Mouse (Mus musculus) CH12.LX (cell line): Measurements from ENCODE around the gene Slc25a17.

ENCODE experiments used
- BHLHE40 ChIP-seq: IDR thresholded peaks from 2 replicates; pipeline ENCODE4 v1.6.1; 2011; ENCODE audit warnings: mild to moderate bottlenecking, low read depth, low read length, improper control_type of control experiment
- CHD2 ChIP-seq: IDR thresholded peaks from 2 replicates; pipeline ENCODE4 v1.6.1; 2011; ENCODE audit warnings: low read length, improper control_type of control experiment
- CTCF ChIP-seq, 2 experiments: IDR thresholded peaks in 1 of 2; conservative IDR thresholded peaks in 1 of 2; 2 replicates each; pipeline ENCODE4 v1.5.1; 2011 to 2012; ENCODE audit warnings: low read depth in 2 of 2, low read length in 2 of 2, improper control_type of control experiment in 1 of 2, inconsistent platforms in 1 of 2, mild to moderate bottlenecking in 1 of 2, moderate library complexity in 1 of 2
- ETS1 ChIP-seq: conservative IDR thresholded peaks from 2 replicates; pipeline ENCODE4 v1.6.1; 2012; ENCODE audit warnings: low read depth, mild to moderate bottlenecking, inconsistent platforms, low read length, improper control_type of control experiment, moderate library complexity
- HCFC1 ChIP-seq: IDR thresholded peaks from 2 replicates; pipeline ENCODE4 v1.6.1; 2012; ENCODE audit warnings: low read depth, mild to moderate bottlenecking, inconsistent platforms, low read length, improper control_type of control experiment
- JUN ChIP-seq: IDR thresholded peaks from 2 replicates; pipeline ENCODE4 v1.6.1; 2011; ENCODE audit warnings: low read depth, mild to moderate bottlenecking, low read length, improper control_type of control experiment, moderate library complexity; ENCODE audit not compliant: insufficient read depth
- JUND ChIP-seq: conservative IDR thresholded peaks from 2 replicates; pipeline ENCODE4 v1.6.1; 2011; ENCODE audit warnings: low read depth, low read length, improper control_type of control experiment
- MAX ChIP-seq: IDR thresholded peaks from 2 replicates; pipeline ENCODE4 v1.6.1; 2011; ENCODE audit warnings: low read length, improper control_type of control experiment
- POLR2A ChIP-seq: IDR thresholded peaks from 2 replicates; pipeline ENCODE4 v1.6.1; 2011; ENCODE audit warnings: low read depth, mild to moderate bottlenecking, improper control_type of control experiment, low read length
- SIN3A ChIP-seq: IDR thresholded peaks from 2 replicates; pipeline ENCODE4 v1.6.1; 2012; ENCODE audit warnings: low read length, improper control_type of control experiment, inconsistent platforms
- SMC3 ChIP-seq: IDR thresholded peaks from 2 replicates; pipeline ENCODE4 v1.6.1; 2011; ENCODE audit warnings: low read depth, low read length, improper control_type of control experiment
- TBP ChIP-seq: conservative IDR thresholded peaks from 2 replicates; pipeline ENCODE4 v1.6.1; 2011; ENCODE audit warnings: low read depth, low read length, improper control_type of control experiment
- UBTF ChIP-seq: IDR thresholded peaks from 2 replicates; pipeline ENCODE4 v1.6.1; 2012; ENCODE audit warnings: low read depth, mild to moderate bottlenecking, inconsistent platforms, low read length, improper control_type of control experiment, moderate library complexity
- ZC3H11A ChIP-seq: IDR thresholded peaks from 2 replicates; pipeline ENCODE4 v1.6.1; 2012; ENCODE audit warnings: low read depth, mild to moderate bottlenecking, inconsistent platforms, low read length, improper control_type of control experiment

DNA sequence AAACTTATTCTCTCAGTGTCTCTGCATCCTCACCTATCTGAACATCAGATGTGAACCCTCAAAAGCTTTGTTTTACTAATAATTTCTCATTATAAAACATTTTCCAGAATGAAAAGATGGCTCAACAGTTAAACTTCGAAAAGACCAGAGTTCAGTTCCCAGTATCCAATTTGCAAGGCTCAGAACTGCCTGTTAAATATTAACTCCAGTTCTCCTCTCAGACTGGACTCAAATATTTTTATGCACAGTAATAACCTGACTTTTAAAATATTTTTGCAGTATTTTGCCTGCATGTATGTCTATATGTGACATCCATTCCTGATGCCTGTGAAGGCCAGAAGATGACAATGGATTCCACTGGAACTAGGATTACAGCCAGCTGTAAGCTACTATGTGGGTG, 8.0 kb upstream of the Slc25a17 start:
- TF ChIP-seq POLR2A: no peak
- TF ChIP-seq HCFC1: no peak
- TF ChIP-seq JUND: no peak
- no peak for TF ChIP-seq CTCF (conservative IDR thresholded peaks at IDR 0.05 in 1 of 2, IDR thresholded peaks at IDR 0.05 in 1 of 2; ENCODE audit: low read depth in 2 of 2, low read length in 2 of 2)
- no peak for TF ChIP-seq ZC3H11A
- TF ChIP-seq JUN: no peak
- TF ChIP-seq ETS1: no peak
- TF ChIP-seq MAX: no peak
- TF ChIP-seq SIN3A: no peak
- TF ChIP-seq TBP: no peak
- no peak for TF ChIP-seq BHLHE40
- TF ChIP-seq UBTF: no peak
- TF ChIP-seq CHD2: no peak
- TF ChIP-seq SMC3: no peak
